Mouse (Mus musculus) Patski (cell line): ENCODE data around the gene Rps6kc1. TPM values are rescaled to one million over a fixed set of nuclear protein-coding genes. Genes with fewer than 3 reads are reported as not detected.
A peak's percentile ranks its signal among the peaks of the same experiment; 100 is the strongest.

Experiments used
- ATAC-seq: fragments of 100-300 bp; one replicate; pipeline ENCODE4 v1.8.0; 2021
- CTCF ChIA-PET: fragments of 350-600 bp; sonication (Branson Sonifier 250); formaldehyde crosslinking; loops from one replicate; lab custom pipeline; 2022; ENCODE audit warnings: inconsistent platforms; lab: Charles Lee
- POLR2A ChIA-PET: fragments of 350-600 bp; sonication (Branson Sonifier 250); formaldehyde crosslinking; loops from one replicate; lab custom pipeline; 2022; ENCODE audit warnings: antibody characterized with exemption, inconsistent platforms; lab: Charles Lee
- DNase-seq: peaks from one replicate; pipeline ENCODE4 v3.0.0-alpha.2; 2011; ENCODE audit warnings: low read depth, low spot score
- H3K27me3 ChIP-seq: fragments of 371-371 bp; one replicate; pipeline ENCODE4 v1.5.1; 2021
- CTCF ChIP-seq: fragments of 100-300 bp; IDR thresholded peaks from one replicate; pipeline ENCODE4 v1.5.1; 2021
- in situ Hi-C: fragments of 300-500 bp; cut with MboI; formaldehyde crosslinking; loops from 3 replicates; pipeline ENCODE4 v1.11.1; 2018; ENCODE audit warnings: low pct_unique_long_range_greater_than_20kb, mixed read lengths
- polyA plus RNA-seq: library from polyadenylated mRNA; unstranded; gene quantifications from one replicate; pipeline ENCODE4 v1.2.3, GENCODE M21; 2021

Rps6kc1 gene
- polyA plus RNA-seq, 1 experiment from 2014 or later: 16.5 TPM

GRCm38 (mm10) chr1:190846074-190846730, 65.4 kb downstream of the Rps6kc1 start:
- ChIA-PET POLR2A (no interaction called here), CTCF (interaction anchor here (0.6 to 1.0 kb wide), 2 partner anchors 12 to 14 kb away, joined by 3 to 5 read pairs; no protein-coding TSS in a partner anchor)
- DNase-seq: no peak
- TF ChIP-seq CTCF: no peak
- in situ Hi-C loops: no loop called here
- H3K27me3 ChIP-seq: no peaks in the 10 kb centered on the region
- peak; percentile 53 for ATAC-seq

DNA sequence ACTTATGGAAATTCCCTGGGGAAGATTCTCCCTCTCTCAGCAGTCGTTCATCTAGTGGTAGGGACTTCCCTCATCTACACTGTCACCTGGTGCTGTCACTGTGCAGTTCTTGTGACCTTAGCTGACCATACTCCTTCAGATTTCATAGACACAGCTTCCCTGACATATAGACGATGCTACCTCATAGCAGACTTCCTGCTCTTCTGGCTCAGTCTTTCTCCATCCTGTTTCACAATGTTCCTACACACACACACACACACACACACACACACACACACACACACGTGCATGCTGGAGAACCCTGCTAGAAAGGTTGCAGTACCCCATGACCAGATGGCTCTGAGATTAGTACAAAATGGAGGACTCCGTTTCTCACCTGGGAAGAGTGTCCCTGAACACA, 66.2 kb downstream of the Rps6kc1 start:
- CTCF ChIA-PET: no interaction called here
- H3K27me3 ChIP-seq: no peaks in the 10 kb centered on the region
- POLR2A ChIA-PET: no interaction called here
- in situ Hi-C loops: no loop called here
- TF ChIP-seq CTCF: no peak
- no peak for ATAC-seq
- DNase-seq: no peak

DNA sequence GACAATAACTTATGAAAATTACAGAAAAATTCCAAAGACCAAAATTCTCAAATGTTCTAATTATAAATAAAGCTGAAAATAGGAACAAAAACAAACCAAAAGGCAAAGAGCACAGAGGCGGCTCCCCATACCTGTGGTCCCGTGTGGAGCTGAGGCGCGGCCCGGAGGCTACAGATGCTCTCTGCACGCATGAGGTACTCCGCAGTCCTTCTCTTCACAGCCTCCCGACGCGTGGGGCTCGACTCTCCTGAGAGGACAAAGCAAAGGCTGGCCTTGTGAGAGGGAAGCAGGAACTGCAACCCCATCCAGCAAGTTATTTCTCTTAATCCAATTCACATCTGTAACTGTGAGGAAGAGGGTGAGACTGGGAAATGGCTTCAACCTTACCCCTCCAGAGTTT, 67.2 kb downstream of the Rps6kc1 start:
- no peaks in the 10 kb centered on the region for H3K27me3 ChIP-seq
- no peak for DNase-seq
- in situ Hi-C loops: no loop called here
- ChIA-PET CTCF (interaction anchor here (1.0 to 1.6 kb wide), 3 partner anchors 11 to 24 kb away, joined by 3 read pairs; no protein-coding TSS in a partner anchor), POLR2A (no interaction called here)
- ATAC-seq: no peak
- no peak for TF ChIP-seq CTCF

- DNase-seq (no peak), ATAC-seq (no peak)
- ChIA-PET CTCF (interaction anchor here (0.7 to 1.3 kb wide), 3 partner anchors 20 to 40 kb away, joined by 3 to 7 read pairs (median 4); no protein-coding TSS in a partner anchor), POLR2A (no interaction called here)
- TF ChIP-seq CTCF: no peak
- H3K27me3 ChIP-seq: no peaks in the 10 kb centered on the region
- in situ Hi-C loops: no loop called here
Observed at GRCm38 (mm10) chr1:190836046-190836445, 75.5 kb downstream of the Rps6kc1 start.

GRCm38 (mm10) chr1:190834201-190834907, 77.2 kb downstream of the Rps6kc1 start:
- ChIA-PET POLR2A (interaction anchor here (0.6 kb wide), 1 partner anchor 63 kb away, joined by 3 read pairs; no protein-coding TSS in a partner anchor), CTCF (interaction anchor here (0.8 to 5.4 kb wide), 4 partner anchors 10 to 49 kb away, joined by 3 to 40 read pairs (median 4); no protein-coding TSS in a partner anchor)
- TF ChIP-seq CTCF: no peak
- in situ Hi-C loops: loop anchor here (5.0 kb wide), 1 partner anchor 43 kb away; no protein-coding TSS in a partner anchor
- H3K27me3 ChIP-seq: no peaks in the 10 kb centered on the region
- DNase-seq (no peak), ATAC-seq (peak; percentile 58)

DNA sequence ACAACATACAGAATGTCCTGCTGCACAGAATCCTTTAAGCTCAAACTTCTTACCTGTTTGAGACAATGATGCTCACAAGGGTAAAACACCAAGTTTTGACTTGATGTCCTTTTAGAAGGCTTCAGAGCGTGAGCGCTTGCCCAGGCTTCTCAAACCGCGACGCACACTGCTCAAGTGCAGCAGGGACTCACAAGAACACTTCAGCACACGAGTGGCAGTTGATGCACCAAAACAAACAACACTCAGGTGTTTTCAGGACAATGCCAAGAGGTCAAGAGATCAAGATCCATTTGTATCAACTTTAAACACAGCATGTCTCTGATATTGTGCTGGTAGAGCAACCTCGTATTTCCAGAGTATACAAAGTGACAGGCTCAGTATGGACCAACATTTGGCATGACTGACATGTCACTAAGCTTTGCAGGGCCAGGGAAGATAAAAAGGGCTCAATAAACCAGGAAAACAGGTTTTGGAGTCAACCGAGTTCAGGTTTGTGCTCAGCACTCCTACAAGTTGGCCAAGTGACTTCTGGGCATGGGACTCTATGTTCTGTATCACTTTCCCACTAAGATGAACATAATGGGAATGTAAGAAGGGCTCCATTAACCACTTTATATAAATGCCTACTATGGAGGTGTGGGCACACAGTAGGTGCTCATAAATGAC, 78.5 kb downstream of the Rps6kc1 start:
- in situ Hi-C loops: loop anchor here (5.0 kb wide), 1 partner anchor 44 kb away; no protein-coding TSS in a partner anchor
- H3K27me3 ChIP-seq: no peaks in the 10 kb centered on the region
- no peak for ATAC-seq
- no peak for TF ChIP-seq CTCF
- CTCF ChIA-PET: interaction anchor here (0.8 to 5.4 kb wide), 8 partner anchors 11 to 50 kb away, joined by 3 to 40 read pairs (median 5); no protein-coding TSS in a partner anchor
- no peak for DNase-seq
- POLR2A ChIA-PET: no interaction called here

DNA sequence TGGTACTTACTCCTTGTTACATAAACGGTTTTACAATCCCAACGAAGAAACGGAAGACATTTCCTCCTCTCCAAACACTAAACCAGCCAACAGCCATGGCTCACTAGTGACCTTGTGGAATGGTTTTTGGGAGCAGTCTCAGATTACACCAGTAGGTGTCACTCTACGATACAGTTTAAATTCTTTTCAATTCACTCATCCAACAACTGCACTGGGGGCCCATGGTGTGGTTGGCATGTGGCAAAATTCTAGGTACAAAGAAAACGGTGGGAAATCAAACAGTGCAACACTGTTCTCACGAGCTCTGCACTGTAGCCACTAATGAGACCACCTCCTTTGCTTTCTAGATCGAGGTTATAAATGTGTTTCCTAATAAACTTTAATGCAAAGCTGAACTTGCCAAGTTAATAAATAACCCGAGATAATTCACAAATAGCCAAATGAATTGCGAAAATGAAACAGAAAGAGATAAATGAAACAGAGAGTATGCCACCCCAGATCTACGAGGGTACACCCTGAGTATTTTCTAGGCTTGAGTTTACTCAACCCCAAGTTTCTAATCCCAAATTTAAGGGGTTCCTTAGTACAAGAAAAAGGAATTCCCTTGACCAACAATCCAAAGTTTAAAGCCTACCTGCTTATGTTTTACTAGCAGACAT, 79.6 kb downstream of the Rps6kc1 start:
- ChIA-PET POLR2A (no interaction called here), CTCF (interaction anchor here (0.7 to 5.4 kb wide), 13 partner anchors 9 to 51 kb away, joined by 3 to 40 read pairs (median 5); no protein-coding TSS in a partner anchor)
- peak; percentile 46 for DNase-seq
- peak; percentile 68 for ATAC-seq
- no peaks in the 10 kb centered on the region for H3K27me3 ChIP-seq
- in situ Hi-C loops: loop anchor here (5.0 kb wide), 1 partner anchor 45 kb away; no protein-coding TSS in a partner anchor
- TF ChIP-seq CTCF: peak; percentile 86

DNA sequence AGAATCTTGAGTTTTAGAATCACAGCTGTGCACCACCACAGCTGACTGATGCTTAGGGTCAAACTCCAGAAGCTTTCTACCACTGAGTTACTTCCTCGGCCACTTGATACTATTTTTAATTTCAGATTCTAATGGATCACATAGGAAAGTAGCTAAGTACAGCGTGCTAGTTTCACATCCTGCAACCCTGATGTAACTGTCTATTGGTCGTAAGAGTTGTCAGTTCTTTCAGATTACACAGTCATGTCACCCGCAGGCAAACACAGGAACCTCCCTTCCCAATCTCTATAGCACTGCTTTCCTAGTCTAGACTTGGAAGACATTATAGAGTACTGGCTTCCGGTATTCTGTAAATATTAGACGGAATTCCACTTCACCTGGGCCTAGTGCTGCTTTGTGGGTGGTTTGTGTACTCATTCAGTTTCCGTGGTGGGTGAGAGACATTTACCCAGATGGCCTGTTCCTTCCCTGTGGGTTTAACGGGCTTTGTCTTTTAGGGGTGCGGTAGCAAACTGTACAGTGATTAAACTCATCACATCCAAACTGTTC, 85.0 kb downstream of the Rps6kc1 start:
- TF ChIP-seq CTCF: no peak
- CTCF ChIA-PET: no interaction called here
- POLR2A ChIA-PET: no interaction called here
- in situ Hi-C loops: no loop called here
- no peaks in the 10 kb centered on the region for H3K27me3 ChIP-seq
- ATAC-seq (no peak), DNase-seq (no peak)

GRCm38 (mm10) chr1:190823745-190824144, 87.8 kb downstream of the Rps6kc1 start:
- no peak for TF ChIP-seq CTCF
- CTCF ChIA-PET: no interaction called here
- DNase-seq (no peak), ATAC-seq (no peak)
- no peaks in the 10 kb centered on the region for H3K27me3 ChIP-seq
- POLR2A ChIA-PET: no interaction called here
- in situ Hi-C loops: no loop called here
